In the genomic region with DNA sequence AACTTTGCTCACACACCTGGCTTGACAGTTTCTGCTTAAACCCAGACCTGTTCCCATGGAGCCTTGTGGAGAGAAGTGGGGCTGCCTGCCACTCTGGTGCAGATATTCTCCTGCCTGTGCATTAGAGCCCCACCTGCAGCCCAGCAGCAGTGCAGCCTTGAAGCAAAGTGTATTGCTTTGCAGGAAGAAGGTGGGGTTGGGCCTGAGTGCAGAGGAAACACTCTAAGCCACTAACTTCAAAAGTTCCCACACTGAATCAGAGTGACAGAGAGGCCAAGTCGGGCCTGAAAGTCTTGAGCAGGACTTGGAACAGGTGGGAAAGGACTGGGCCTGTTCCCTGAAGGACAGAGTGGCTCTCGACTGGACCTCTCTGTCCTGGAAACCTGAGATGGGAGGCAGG, we compare ENCODE assay signal across 8 mouse cellular contexts. TPM values are rescaled to one million over a fixed set of nuclear protein-coding genes. Genes with fewer than 3 reads are reported as not detected.
DNase-seq lines count a peak whose midpoint lies in the region; ATAC-seq and TF ChIP-seq lines count a peak whose summit lies in the region.
"Had no signal": no experiment of that assay in that cellular context is flagged by ENCODE, and none has a peak within 500 bp of the region (broad histone marks: within the 10 kb centered on the region; RNA-seq: fewer than 3 reads in every experiment).

No protein-coding gene starts in this region.

- DNase-seq in kidney, postnatal 0 days (ENCODE audit: low spot score): peak; percentile 37
- no peak for DNase-seq in kidney, adult 9 months
- DNase-seq in thymus, adult 18-20 months: peak; percentile 55 to 73
- no peak for DNase-seq in cerebellum, adult 8-10 months

- no peak for ATAC-seq in kidney, postnatal 0 days (replicated peaks; ENCODE audit: low FRiP score, low read depth)
- ATAC-seq in embryonic facial prominence, embryonic 13.5 days (ENCODE audit: insufficient number of reproducible peaks, insufficient read depth, low FRiP score, low TSS enrichment, low read depth): no peak
- ATAC-seq in limb, embryonic 15.5 days (ENCODE audit: insufficient number of reproducible peaks, low FRiP score, low TSS enrichment, low read depth): no peak
- no peak for ATAC-seq in granulocyte monocyte progenitor cell, adult 5-6 weeks (replicated peaks; ENCODE audit: poor library complexity, severe bottlenecking)

- 3% methylated on average over 2 of the region's 2 CpGs for whole genome bisulfite sequencing in kidney, postnatal 0 days
- WGBS in embryonic facial prominence, embryonic 13.5 days: 27% methylated on average over 2 of the region's 2 CpGs
- WGBS in limb, embryonic 15.5 days: 31% methylated on average over 2 of the region's 2 CpGs

- no peak overlapping the region for H3K4me3 ChIP-seq in kidney, postnatal 0 days (replicated peaks; ENCODE audit: low read depth, low read length)
- no peak overlapping the region for H3K4me3 ChIP-seq in embryonic facial prominence, embryonic 13.5 days
- H3K4me3 ChIP-seq in limb, embryonic 15.5 days: no peak overlapping the region
- H3K4me3 ChIP-seq: neural tube, embryonic 13.5 days had no signal

- no peak overlapping the region for H3K4me2 ChIP-seq in kidney, postnatal 0 days (ENCODE audit: low read length)
- no peak overlapping the region for H3K4me2 ChIP-seq in embryonic facial prominence, embryonic 13.5 days
- H3K4me2 ChIP-seq in limb, embryonic 15.5 days: no peak overlapping the region
- H3K4me2 ChIP-seq: neural tube, embryonic 13.5 days had no signal

- no peaks in the 10 kb centered on the region for H3K9me3 ChIP-seq in kidney, postnatal 0 days (replicated peaks; ENCODE audit: low read length)
- no peaks in the 10 kb centered on the region for H3K9me3 ChIP-seq in embryonic facial prominence, embryonic 13.5 days
- H3K9me3 ChIP-seq in limb, embryonic 15.5 days: no peaks in the 10 kb centered on the region
- H3K9me3 ChIP-seq: neural tube, embryonic 13.5 days had no signal

- H3K36me3 ChIP-seq in kidney, postnatal 0 days (ENCODE audit: insufficient read depth, low read length): no peaks in the 10 kb centered on the region
- peaks cover 5% of the 10 kb centered on the region; the same call in 1 of the 2 replicates for H3K36me3 ChIP-seq in embryonic facial prominence, embryonic 13.5 days
- peaks cover 8% of the 10 kb centered on the region; the same call in 1 of the 2 replicates for H3K36me3 ChIP-seq in limb, embryonic 15.5 days
- H3K36me3 ChIP-seq: neural tube, embryonic 13.5 days had no signal

- H3K4me1 ChIP-seq in kidney, postnatal 0 days (replicated peaks; ENCODE audit: insufficient read depth, low read length): peaks cover 22% of the 10 kb centered on the region
- H3K4me1 ChIP-seq in embryonic facial prominence, embryonic 13.5 days: peaks cover 43% of the 10 kb centered on the region
- peaks cover 20% of the 10 kb centered on the region for H3K4me1 ChIP-seq in limb, embryonic 15.5 days

- H3K27ac ChIP-seq in kidney, postnatal 0 days: peak overlapping the region; percentile 5
- H3K27ac ChIP-seq in embryonic facial prominence, embryonic 13.5 days: peak overlapping the region; percentile 28; the same call in 1 of the 2 replicates
- H3K27ac ChIP-seq in limb, embryonic 15.5 days: peak overlapping the region; percentile 38; the same call in 1 of the 2 replicates

- peak; percentile 56 for TF ChIP-seq CTCF in kidney, postnatal 0 days (IDR thresholded peaks at IDR 0.05; ENCODE audit: low read depth)

- H3K9ac ChIP-seq in kidney, postnatal 0 days (ENCODE audit: low read depth, low read length): no peak overlapping the region
- H3K9ac ChIP-seq in embryonic facial prominence, embryonic 13.5 days: no peak overlapping the region
- H3K9ac ChIP-seq in limb, embryonic 15.5 days: no peak overlapping the region

- H3K27me3 ChIP-seq in kidney, postnatal 0 days (ENCODE audit: insufficient read depth, low read length): no peaks in the 10 kb centered on the region
- no peaks in the 10 kb centered on the region for H3K27me3 ChIP-seq in embryonic facial prominence, embryonic 13.5 days
- no peaks in the 10 kb centered on the region for H3K27me3 ChIP-seq in limb, embryonic 15.5 days
- H3K27me3 ChIP-seq: neural tube, embryonic 13.5 days had no signal

RNA-seq across cellular contexts. Expression of a gene that starts 39.8 kb away (rescaled TPM):
- polyA plus RNA-seq in kidney, postnatal 0 days (2015; fragmentation: Nextera tagmentation; extraction: Ambion mirVana): 14.7 and 16.1 TPM in 2 replicates
- polyA plus RNA-seq in embryonic facial prominence, embryonic 13.5 days (2015; fragmentation: Nextera tagmentation; extraction: Ambion mirVana): 21.5 and 24.9 TPM in 2 replicates
- 12.6 and 14.3 TPM in 2 replicates for polyA plus RNA-seq in limb, embryonic 15.5 days (2015; fragmentation: Nextera tagmentation; extraction: Ambion mirVana)
- 3.6 and 8.3 TPM in 2 replicates for total RNA-seq in granulocyte monocyte progenitor cell, adult 5-6 weeks (2014; fragmentation: Nextera tagmentation)
- 3.0 and 3.7 TPM in 2 replicates for total RNA-seq in granulocyte monocyte progenitor cell, adult 5-6 weeks (2017)

Comparison
In these comparisons a context has a peak if more than half of its experiments do, and no peak if none do; other contexts are left out.
1. DNase-seq: peak in kidney, postnatal 0 days (single experiment) and thymus, adult 18-20 months (2 of 2); none in kidney, adult 9 months (single experiment) and cerebellum, adult 8-10 months (single experiment).
2. Peak in every context shown above with its lines, with median percentiles within 50 percentile points of each other: H3K27ac ChIP-seq.